Mouse (Mus musculus) midbrain, postnatal 0 days (tissue): ENCODE measurements around the gene Reps1. TPM values are rescaled to one million over a fixed set of nuclear protein-coding genes. Genes with fewer than 3 reads are reported as not detected.

Experiments
- ATAC-seq: fragments of 200-750 bp; cut with Nextera tagmentation; 2 replicates; pipeline ENCODE4 v1.8.0; 2017; ENCODE audit warnings: moderate number of reproducible peaks, mild to moderate bottlenecking, moderate TSS enrichment, moderate library complexity; ENCODE audit not compliant: low FRiP score
- DNase-seq: peaks from one replicate; pipeline ENCODE4 v3.0.0-alpha.2; 2015; ENCODE audit warnings: low spot score
- H3K27ac ChIP-seq: fragments of 300-500 bp; sonication (generic); 2 replicates; pipeline ENCODE4 v1.5.1; 2014; ENCODE audit warnings: low read depth, mild to moderate bottlenecking, low read length, mixed read lengths
- H3K27me3 ChIP-seq: fragments of 300-500 bp; sonication (generic); 2 replicates; pipeline ENCODE4 v1.6.1; 2014; ENCODE audit warnings: low read length, control low read depth, mixed read lengths; ENCODE audit not compliant: insufficient read depth
- H3K36me3 ChIP-seq: fragments of 300-500 bp; sonication (generic); 2 replicates; pipeline ENCODE4 v1.6.1; 2014; ENCODE audit warnings: low read length, control low read depth, mixed read lengths; ENCODE audit not compliant: insufficient read depth
- H3K4me1 ChIP-seq: fragments of 300-500 bp; sonication (generic); 2 replicates; pipeline ENCODE4 v1.6.1; 2014; ENCODE audit warnings: mild to moderate bottlenecking, control low read depth, antibody characterized with exemption, low read length, mixed read lengths; ENCODE audit not compliant: insufficient read depth
- H3K4me2 ChIP-seq: fragments of 300-500 bp; sonication (generic); 2 replicates; pipeline ENCODE4 v1.6.1; 2014; ENCODE audit warnings: low read depth, mild to moderate bottlenecking, low read length, mixed read lengths; ENCODE audit not compliant: poor library complexity, severe bottlenecking
- H3K4me3 ChIP-seq: fragments of 300-500 bp; sonication (generic); 2 replicates; pipeline ENCODE4 v1.5.1; 2014; ENCODE audit warnings: low read depth, mild to moderate bottlenecking, low read length, moderate library complexity
- H3K9ac ChIP-seq: fragments of 300-500 bp; sonication (generic); replicated peaks from 2 replicates; pipeline ENCODE4 v1.6.1; 2014; ENCODE audit warnings: mild to moderate bottlenecking, low read length, moderate library complexity, mixed read lengths; ENCODE audit not compliant: poor library complexity, severe bottlenecking
- H3K9me3 ChIP-seq: fragments of 300-500 bp; sonication (generic); 2 replicates; pipeline ENCODE4 v1.6.1; 2016; ENCODE audit warnings: low read length, control low read depth
- CTCF ChIP-seq: IDR thresholded peaks from 2 replicates; pipeline ENCODE4 v1.5.1; 2016; ENCODE audit warnings: antibody characterized with exemption, mild to moderate bottlenecking
- WGBS: fragments of 180-500 bp; shearing (Covaris S2); extraction: QIAGEN DNeasy Blood & Tissue Kit; methylation state at CpG from one replicate; pipeline ENCODE4 v1.1.7; 2014; 5-methylcytosine and 5-hydroxymethylcytosine counted together
- polyA plus RNA-seq: library from polyadenylated mRNA; unstranded; fragments of >200 nt; fragmentation: Nextera tagmentation; extraction: Ambion mirVana; gene quantifications from 2 replicates; pipeline ENCODE4 v1.2.1, GENCODE M21; 2015
- total RNA-seq: library from RNA; depleted of rRNA; stranded (reverse); fragments of >200 nt; gene quantifications from 2 replicates; pipeline ENCODE4 v1.2.3, GENCODE M21; 2014

The Reps1 gene
- total and polyA plus RNA-seq, 2 experiments from 2014 or later, result 22.5 to 72.0 TPM

DNA sequence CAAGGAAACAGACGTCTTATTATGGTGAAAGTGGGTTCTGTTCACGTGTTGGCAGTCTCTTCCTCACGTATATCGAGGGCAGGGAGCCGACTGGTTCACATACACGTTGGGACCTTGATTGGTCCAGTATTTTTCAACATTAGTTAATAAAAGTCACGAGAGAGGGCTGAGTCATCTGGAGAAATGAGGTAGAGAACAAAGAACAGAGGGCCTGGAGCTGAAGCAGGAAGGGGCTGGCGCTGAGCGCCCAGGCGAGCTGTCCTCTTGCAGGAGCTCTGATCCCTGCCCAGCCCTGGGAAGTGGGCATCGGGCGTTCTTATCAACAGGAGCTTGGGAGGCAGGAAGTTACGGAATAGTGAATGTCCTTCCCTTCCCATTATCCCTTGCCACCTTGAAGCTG, 4.1 kb downstream of the Reps1 start:
- H3K4me3 ChIP-seq, result no peak overlapping the region
- no peak overlapping the region for H3K4me2 ChIP-seq
- 92% methylated on average over 13 of the region's 13 CpGs for WGBS
- H3K4me1 ChIP-seq, result peaks cover 16% of the 10 kb centered on the region
- no peak for TF ChIP-seq CTCF
- H3K27ac ChIP-seq, result no peak overlapping the region
- no peaks in the 10 kb centered on the region for H3K27me3 ChIP-seq
- no peak for ATAC-seq
- no peak overlapping the region for H3K9ac ChIP-seq
- H3K36me3 ChIP-seq, result no peaks in the 10 kb centered on the region
- no peaks in the 10 kb centered on the region for H3K9me3 ChIP-seq
- DNase-seq, result no peak

DNA sequence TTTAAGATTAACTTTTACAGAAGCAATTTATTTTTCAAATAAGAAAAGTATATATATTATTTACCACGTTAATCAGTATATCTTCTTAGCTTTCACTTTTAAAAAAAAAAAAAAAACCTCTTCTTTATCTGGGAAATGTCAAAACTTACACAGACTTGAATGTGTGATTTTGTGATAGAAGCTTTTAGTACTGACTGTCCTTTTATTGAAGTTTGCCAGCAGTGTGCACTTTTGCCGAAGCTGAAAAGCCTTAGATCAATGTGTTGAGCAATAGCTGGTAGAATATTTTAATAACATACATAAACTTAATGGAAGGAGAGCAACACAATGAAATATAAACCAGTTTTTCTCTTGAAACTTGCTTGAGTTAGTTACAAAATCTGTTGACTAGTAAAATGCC, 5.1 kb downstream of the Reps1 start:
- TF ChIP-seq CTCF, result no peak
- Histone ChIP-seq H3K27me3 (no peaks in the 10 kb centered on the region), H3K4me2 (no peak overlapping the region), H3K9ac (no peak overlapping the region), H3K9me3 (no peaks in the 10 kb centered on the region), H3K36me3 (no peaks in the 10 kb centered on the region; the same call in 1 of the 2 replicates), H3K4me3 (no peak overlapping the region), H3K27ac (no peak overlapping the region), H3K4me1 (peaks cover 16% of the 10 kb centered on the region)
- 84% methylated on average over 2 of the region's 2 CpGs for WGBS
- DNase-seq, result no peak
- ATAC-seq, result no peak

DNA sequence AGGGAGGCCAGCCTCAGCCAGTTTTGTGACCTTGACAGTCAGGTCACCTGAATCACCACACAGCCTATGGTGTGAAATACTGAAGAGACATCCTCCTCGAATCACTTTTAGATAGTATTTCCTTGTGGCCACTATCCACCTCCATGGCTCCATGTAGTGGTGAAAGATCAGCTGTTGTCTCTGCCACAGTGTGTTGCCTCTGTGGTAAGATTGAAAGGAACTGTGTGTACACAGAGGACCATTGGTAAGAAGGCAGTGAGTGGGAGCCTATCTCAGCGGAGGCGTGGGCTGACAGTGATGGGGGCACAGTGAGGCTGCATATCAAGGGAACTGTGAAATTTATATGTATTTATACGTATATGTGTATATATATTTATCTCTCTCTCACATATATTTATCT, 5.9 kb downstream of the Reps1 start:
- 94% methylated on average over 4 of the region's 4 CpGs for WGBS
- Histone ChIP-seq H3K9me3 (no peaks in the 10 kb centered on the region), H3K27ac (no peak overlapping the region), H3K4me3 (no peak overlapping the region), H3K9ac (no peak overlapping the region), H3K4me2 (no peak overlapping the region), H3K27me3 (no peaks in the 10 kb centered on the region), H3K4me1 (peaks cover 16% of the 10 kb centered on the region), H3K36me3 (no peaks in the 10 kb centered on the region; the same call in 1 of the 2 replicates)
- TF ChIP-seq CTCF, result no peak
- DNase-seq, result no peak
- ATAC-seq, result no peak

DNA sequence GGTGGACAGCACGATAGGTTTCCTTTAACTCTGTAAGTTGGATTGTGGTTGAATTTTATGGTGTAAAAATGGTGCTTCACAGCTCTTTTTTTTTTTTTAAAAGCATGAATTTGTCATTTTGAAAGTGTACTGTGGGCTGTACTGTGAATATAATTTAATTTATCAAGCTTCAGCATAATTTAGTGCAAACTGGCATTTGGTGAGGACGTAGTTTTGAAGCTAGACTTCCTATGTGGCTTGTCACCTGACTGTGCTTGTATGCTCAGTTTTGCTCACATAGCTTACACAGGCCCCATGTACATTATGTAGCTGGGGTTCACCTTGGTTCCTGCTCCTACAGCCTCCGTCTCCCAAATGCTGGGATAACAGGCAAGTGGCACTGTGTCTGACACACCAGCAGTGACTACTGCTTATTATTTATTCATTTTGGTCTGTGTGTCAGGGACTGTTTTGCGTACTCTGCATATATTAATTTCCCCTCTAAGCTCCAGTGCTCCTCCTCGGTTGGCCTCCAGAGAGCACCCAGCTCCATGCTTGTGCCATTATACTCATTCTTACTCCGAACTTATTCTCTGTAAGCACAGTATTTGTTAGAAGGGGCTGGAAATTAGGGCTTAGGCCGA, 9.1 kb downstream of the Reps1 start:
- Histone ChIP-seq H3K27me3 (no peaks in the 10 kb centered on the region), H3K9me3 (no peaks in the 10 kb centered on the region), H3K36me3 (no peaks in the 10 kb centered on the region; the same call in 1 of the 2 replicates), H3K9ac (no peak overlapping the region), H3K4me2 (no peak overlapping the region), H3K4me1 (0 out of 2 replicates have a peak, but pooled peaks cover 3% of the 10 kb centered on the region), H3K27ac (no peak overlapping the region), H3K4me3 (no peak overlapping the region)
- no peak for DNase-seq
- no peak for TF ChIP-seq CTCF
- WGBS, result 59% methylated on average over 7 of the region's 7 CpGs
- ATAC-seq, result 0 out of 2 replicates have a peak, but pooled peaks have one; percentile 17

DNA sequence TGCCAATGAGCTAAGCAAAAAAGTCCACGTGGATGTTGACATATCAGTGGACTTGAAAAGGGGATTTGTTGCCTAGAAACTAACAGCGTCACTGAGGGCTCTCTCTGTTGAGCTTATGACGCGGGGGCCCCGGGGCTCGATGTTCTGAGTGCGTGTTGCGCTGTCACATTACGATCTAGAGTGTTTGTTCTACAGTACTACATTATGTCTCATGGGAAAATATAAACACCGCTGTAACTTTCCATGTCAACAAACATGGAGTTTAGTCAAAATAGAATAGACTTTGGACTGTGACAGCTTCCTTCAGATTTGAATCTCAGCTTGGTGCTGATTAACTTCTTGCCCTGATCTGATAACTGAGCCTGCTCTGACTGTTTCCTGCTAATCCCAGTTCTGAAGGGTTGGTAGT, 10.4 kb downstream of the Reps1 start:
- no peaks in the 10 kb centered on the region for H3K9me3 ChIP-seq
- 65% methylated on average over 10 of the region's 10 CpGs for WGBS
- 0 out of 2 replicates have a peak, but pooled peaks cover 3% of the 10 kb centered on the region for H3K4me1 ChIP-seq
- ATAC-seq (no peak), DNase-seq (no peak)
- no peak overlapping the region for H3K4me3 ChIP-seq
- no peak overlapping the region for H3K9ac ChIP-seq
- H3K4me2 ChIP-seq, result no peak overlapping the region
- H3K36me3 ChIP-seq, result no peaks in the 10 kb centered on the region; the same call in 1 of the 2 replicates
- H3K27ac ChIP-seq, result no peak overlapping the region
- no peak for TF ChIP-seq CTCF
- no peaks in the 10 kb centered on the region for H3K27me3 ChIP-seq

DNA sequence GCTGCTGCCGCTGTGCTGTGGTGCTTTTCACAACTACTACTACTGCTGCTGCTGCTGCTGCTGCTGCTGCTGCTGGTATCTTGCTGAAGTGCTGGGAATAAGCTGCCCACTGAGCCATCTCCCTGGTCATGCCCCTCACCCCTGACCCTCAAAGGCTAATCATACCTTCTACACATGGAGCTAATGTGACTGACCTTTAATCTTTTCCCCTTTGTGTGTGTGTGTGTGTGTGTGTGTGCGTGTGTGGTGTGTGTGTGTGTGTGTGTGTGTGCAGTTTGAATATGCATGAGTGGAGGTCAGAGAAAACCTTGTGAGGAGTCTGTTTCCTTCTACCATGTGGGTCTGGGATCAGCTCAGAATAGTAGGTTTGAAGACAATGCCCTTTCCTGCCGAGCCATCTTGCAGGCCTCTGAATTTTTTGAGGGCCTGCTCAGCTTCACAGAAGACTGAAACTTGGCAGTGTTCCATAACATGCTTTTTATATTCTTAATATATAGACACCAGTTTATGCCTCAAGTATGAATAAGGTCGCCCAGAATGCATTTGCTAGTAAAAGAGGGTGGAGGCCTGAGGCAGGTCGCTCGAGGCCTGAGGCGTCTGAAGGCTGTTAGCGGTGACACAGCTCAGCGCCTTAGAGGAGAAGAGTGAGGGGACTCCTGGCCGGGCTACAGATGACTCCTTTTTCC, 12.2 kb downstream of the Reps1 start:
- ATAC-seq (peak; percentile 38; the same call in 1 of the 2 replicates), DNase-seq (no peak)
- Histone ChIP-seq H3K36me3 (no peaks in the 10 kb centered on the region; the same call in 1 of the 2 replicates), H3K9ac (no peak overlapping the region), H3K27ac (no peak overlapping the region), H3K4me3 (no peak overlapping the region), H3K9me3 (no peaks in the 10 kb centered on the region), H3K27me3 (no peaks in the 10 kb centered on the region), H3K4me2 (no peak overlapping the region), H3K4me1 (0 out of 2 replicates have a peak, but pooled peaks cover 3% of the 10 kb centered on the region)
- no peak for TF ChIP-seq CTCF
- 58% methylated on average over 10 of the region's 10 CpGs for WGBS
